ENCODE assay signal across 8 mouse cellular contexts in genomic region chr8:82939912-82940311, GRCm38 (mm10).
A peak's percentile ranks its signal among the peaks of the same experiment; 100 is the strongest.
DNase-seq lines count a peak whose midpoint lies in the region; ATAC-seq and TF ChIP-seq lines count a peak whose summit lies in the region.

No protein-coding gene starts in this region.

- no peaks in the 10 kb centered on the region for H3K4me1 ChIP-seq in midbrain, postnatal 0 days (ENCODE audit: insufficient read depth, low read length)
- peaks cover 12% of the 10 kb centered on the region; the same call in 1 of the 2 replicates for H3K4me1 ChIP-seq in midbrain, embryonic 13.5 days (replicated peaks)
- peaks cover 18% of the 10 kb centered on the region for H3K4me1 ChIP-seq in brown adipose tissue, adult 24 weeks (ENCODE audit: control insufficient read depth, insufficient read depth, insufficient read length, low read length)
- peaks cover 22% of the 10 kb centered on the region for H3K4me1 ChIP-seq in limb, embryonic 15.5 days
- peaks cover 19% of the 10 kb centered on the region; the same call in 1 of the 2 replicates for H3K4me1 ChIP-seq in hindbrain, embryonic 12.5 days

- H3K27ac ChIP-seq in midbrain, postnatal 0 days (ENCODE audit: low read depth, low read length): no peak overlapping the region
- H3K27ac ChIP-seq in midbrain, embryonic 13.5 days: no peak overlapping the region
- H3K27ac ChIP-seq in brown adipose tissue, adult 24 weeks (replicated peaks; ENCODE audit: low read depth, low read length): peak overlapping the region; percentile 74
- peak overlapping the region; percentile 35; the same call in 1 of the 2 replicates for H3K27ac ChIP-seq in limb, embryonic 15.5 days
- H3K27ac ChIP-seq in hindbrain, embryonic 12.5 days: no peak overlapping the region

- H3K9ac ChIP-seq in midbrain, postnatal 0 days (replicated peaks; ENCODE audit: low read length, poor library complexity, severe bottlenecking): no peak overlapping the region
- H3K9ac ChIP-seq in midbrain, embryonic 13.5 days (replicated peaks): no peak overlapping the region
- H3K9ac ChIP-seq in limb, embryonic 15.5 days: no peak overlapping the region
- H3K9ac ChIP-seq in hindbrain, embryonic 12.5 days: no peak overlapping the region

- no peak for ATAC-seq in midbrain, postnatal 0 days (ENCODE audit: low FRiP score)
- ATAC-seq in midbrain, embryonic 13.5 days: no peak
- ATAC-seq in limb, embryonic 15.5 days (ENCODE audit: insufficient number of reproducible peaks, low FRiP score, low TSS enrichment, low read depth): no peak
- ATAC-seq in erythroid progenitor cell, adult 5-6 weeks (replicated peaks; ENCODE audit: low FRiP score, poor library complexity, severe bottlenecking): no peak
- no peak for ATAC-seq in hindbrain, embryonic 12.5 days (ENCODE audit: low FRiP score)

- DNase-seq in midbrain, postnatal 0 days (ENCODE audit: low spot score): peak; percentile 17
- DNase-seq in heart, postnatal 25 days (ENCODE audit: low spot score): peak; percentile 26
- peak; percentile 5 for DNase-seq in ovary, postnatal 10 days (ENCODE audit: low spot score)

- no peak overlapping the region for H3K4me3 ChIP-seq in midbrain, postnatal 0 days (ENCODE audit: low read depth, low read length)
- H3K4me3 ChIP-seq in midbrain, embryonic 13.5 days (replicated peaks): no peak overlapping the region
- H3K4me3 ChIP-seq in brown adipose tissue, adult 24 weeks (ENCODE audit: insufficient read depth, low read depth, low read length): no peak overlapping the region
- no peak overlapping the region for H3K4me3 ChIP-seq in limb, embryonic 15.5 days
- no peak overlapping the region for H3K4me3 ChIP-seq in hindbrain, embryonic 12.5 days

- H3K9me3 ChIP-seq in midbrain, postnatal 0 days (ENCODE audit: low read length): no peaks in the 10 kb centered on the region
- H3K9me3 ChIP-seq in midbrain, embryonic 13.5 days: no peaks in the 10 kb centered on the region
- no peaks in the 10 kb centered on the region for H3K9me3 ChIP-seq in limb, embryonic 15.5 days
- no peaks in the 10 kb centered on the region for H3K9me3 ChIP-seq in hindbrain, embryonic 12.5 days (replicated peaks)

- no peak overlapping the region for H3K4me2 ChIP-seq in midbrain, postnatal 0 days (ENCODE audit: low read depth, low read length, poor library complexity, severe bottlenecking)
- no peak overlapping the region for H3K4me2 ChIP-seq in midbrain, embryonic 13.5 days (replicated peaks)
- H3K4me2 ChIP-seq in limb, embryonic 15.5 days: no peak overlapping the region
- H3K4me2 ChIP-seq in hindbrain, embryonic 12.5 days (replicated peaks): no peak overlapping the region

- 63% methylated on average over 6 of the region's 6 CpGs for WGBS in midbrain, postnatal 0 days
- 75% methylated on average over 6 of the region's 6 CpGs for WGBS in midbrain, embryonic 13.5 days
- 8% methylated on average over 6 of the region's 6 CpGs for WGBS in limb, embryonic 15.5 days
- WGBS in hindbrain, embryonic 12.5 days: 63% methylated on average over 6 of the region's 6 CpGs

- no peaks in the 10 kb centered on the region for H3K27me3 ChIP-seq in midbrain, postnatal 0 days (ENCODE audit: insufficient read depth, low read length)
- no peaks in the 10 kb centered on the region for H3K27me3 ChIP-seq in midbrain, embryonic 13.5 days
- H3K27me3 ChIP-seq in limb, embryonic 15.5 days: no peaks in the 10 kb centered on the region
- H3K27me3 ChIP-seq in hindbrain, embryonic 12.5 days: no peaks in the 10 kb centered on the region

- intact Hi-C loops in heart, postnatal 25 days (cut with DNase I): loop anchor here (2.0 kb wide), 1 partner anchor 75 kb away; no protein-coding TSS in a partner anchor

- TF ChIP-seq CTCF in midbrain, postnatal 0 days (IDR thresholded peaks at IDR 0.05): no peak

- no peaks in the 10 kb centered on the region for H3K36me3 ChIP-seq in midbrain, postnatal 0 days (ENCODE audit: insufficient read depth, low read length)
- H3K36me3 ChIP-seq in midbrain, embryonic 13.5 days: no peaks in the 10 kb centered on the region
- no peaks in the 10 kb centered on the region for H3K36me3 ChIP-seq in limb, embryonic 15.5 days
- no peaks in the 10 kb centered on the region for H3K36me3 ChIP-seq in hindbrain, embryonic 12.5 days

Comparison
In these comparisons a context has a peak if more than half of its experiments do, and no peak if none do; other contexts are left out.
1. H3K27ac ChIP-seq: peak in brown adipose tissue, adult 24 weeks (single experiment) and limb, embryonic 15.5 days (single experiment); none in midbrain, postnatal 0 days (single experiment), midbrain, embryonic 13.5 days (single experiment) and hindbrain, embryonic 12.5 days (single experiment).
2. Peak in every context shown above with its lines, with median percentiles within 50 percentile points of each other: DNase-seq.